Mouse (Mus musculus) heart, postnatal 4 days (tissue): Measurements from ENCODE around the gene Amigo3. TPM values are rescaled to one million over a fixed set of nuclear protein-coding genes. Genes with fewer than 3 reads are reported as not detected.

Experiments used
- DNase-seq: peaks from one replicate; pipeline ENCODE4 v3.0.0; 2021
- total RNA-seq, 2 experiments: library from RNA; stranded (reverse); gene quantifications; 2 replicates each; pipeline ENCODE4 v1.2.3; 2021

The Amigo3 gene
- total RNA-seq, 2 experiments from 2014 or later: 2.3 to 2.6 TPM

GRCm38 (mm10) chr9:108052411-108052810 lies 548 bp upstream of the Amigo3 start:
- DNase-seq: no peak

- DNase-seq: no peak
These were observed 786 bp downstream of the Amigo3 start for GRCm38 (mm10) chr9:108053665-108054225.

- DNase-seq: no peak
These were observed 1.5 kb downstream of the Amigo3 start for GRCm38 (mm10) chr9:108054331-108055040.

GRCm38 (mm10) chr9:108055061-108055460 lies 2.1 kb downstream of the Amigo3 start:
- no peak for DNase-seq

DNA sequence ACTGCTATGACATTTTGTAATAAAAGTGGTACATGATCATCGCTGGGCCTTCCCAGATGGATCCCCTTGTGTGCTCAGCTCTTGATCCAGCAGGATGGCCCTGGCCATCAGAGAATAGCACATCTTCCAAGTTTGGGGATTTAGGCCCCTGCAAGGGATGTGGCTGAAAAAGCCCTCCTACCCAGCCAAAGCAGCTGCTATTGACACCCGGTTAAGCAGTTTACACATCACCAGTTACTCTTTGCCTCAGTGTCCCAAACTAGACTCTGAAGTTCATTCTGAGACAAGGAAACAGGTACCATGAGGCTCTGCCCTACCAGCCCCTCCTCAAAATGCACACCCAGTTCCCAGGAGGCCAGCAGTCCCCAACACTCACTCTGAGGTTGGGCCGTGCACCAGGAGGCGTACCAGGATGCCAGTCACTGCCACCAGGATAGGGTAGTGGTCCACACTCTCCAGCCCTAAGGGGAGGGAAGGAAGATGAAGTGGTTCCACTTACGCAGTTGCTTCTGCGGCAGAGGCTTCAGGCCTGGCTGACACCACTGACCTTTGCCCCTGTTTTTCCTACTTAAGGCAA lies 2.8 kb downstream of the Amigo3 start:
- DNase-seq: no peak

DNA sequence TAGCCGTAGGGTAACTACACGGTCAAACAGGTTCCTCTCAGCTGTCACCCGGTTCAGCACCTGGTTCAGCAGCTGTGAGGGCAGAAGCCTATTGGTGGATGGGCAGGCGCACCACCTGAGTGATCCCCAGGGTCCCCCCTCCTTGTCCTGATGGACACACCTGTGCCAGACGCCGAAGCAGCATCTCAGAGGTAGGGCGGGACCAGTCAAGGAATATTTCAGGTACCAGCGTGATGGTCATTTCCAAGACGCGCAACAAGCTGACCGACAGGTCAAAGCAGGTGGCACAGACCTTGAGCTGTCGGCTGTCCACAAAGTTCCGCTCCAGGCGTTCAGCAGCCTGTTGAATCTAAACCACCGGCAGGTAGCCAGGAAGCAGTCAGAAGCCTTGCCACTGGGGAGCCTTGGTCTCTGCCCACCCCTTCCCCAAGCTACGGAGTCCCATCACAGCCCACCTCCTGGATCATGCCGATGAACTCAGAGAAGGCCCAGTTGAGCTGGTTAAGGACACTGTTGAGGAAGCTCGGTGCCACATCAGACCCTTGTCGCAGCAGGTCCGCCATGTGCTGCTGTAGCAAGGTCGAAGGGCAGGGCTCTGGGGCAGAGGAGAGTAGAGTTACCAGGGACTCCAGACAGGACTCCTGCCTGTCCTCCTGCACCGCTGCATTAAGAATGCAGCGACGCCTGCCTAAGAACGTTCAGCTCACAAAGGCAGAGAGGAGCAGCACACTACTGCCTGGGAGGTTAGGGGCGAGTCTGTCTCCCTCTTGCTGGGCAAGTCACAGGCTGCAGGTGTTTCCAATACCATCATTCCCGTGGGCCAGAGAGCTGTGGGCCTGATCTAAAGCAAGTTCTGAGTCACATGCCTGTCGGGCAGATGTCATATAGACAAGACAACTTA lies 3.7 kb downstream of the Amigo3 start:
- DNase-seq: no peak

GRCm38 (mm10) chr9:108057262-108057562 lies 4.3 kb downstream of the Amigo3 start:
- peak; percentile 61 for DNase-seq

- DNase-seq: no peak
These were observed 5.3 kb downstream of the Amigo3 start for GRCm38 (mm10) chr9:108058291-108058690.

GRCm38 (mm10) chr9:108062142-108062541 lies 9.2 kb downstream of the Amigo3 start:
- DNase-seq: no peak

GRCm38 (mm10) chr9:108063361-108063760 lies 10.4 kb downstream of the Amigo3 start:
- DNase-seq: no peak

DNA sequence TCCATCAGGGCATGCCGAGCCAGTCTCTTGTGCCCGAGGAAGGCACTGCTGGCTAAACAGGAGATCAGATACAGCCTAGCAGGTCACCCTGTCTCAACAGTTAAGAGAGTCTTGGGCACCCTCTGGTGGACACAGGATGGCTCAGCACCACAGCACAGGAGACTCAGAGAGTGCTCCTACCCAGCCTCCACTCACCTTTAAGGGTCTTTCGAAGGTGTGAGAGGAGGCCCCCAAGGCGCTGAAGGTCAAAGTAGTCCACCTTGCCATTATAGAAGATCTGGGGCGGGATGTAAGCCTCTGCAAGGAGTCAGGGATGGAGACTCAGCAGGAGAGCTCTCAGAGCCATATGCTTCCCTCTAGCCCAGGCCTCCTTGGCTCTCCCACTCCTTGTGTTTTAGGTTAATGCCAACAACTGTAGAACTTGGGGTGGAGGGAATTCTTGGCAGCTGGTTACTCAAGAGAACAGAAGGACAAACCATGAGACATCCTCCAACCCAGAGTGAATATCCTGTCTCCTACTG lies 12.6 kb downstream of the Amigo3 start:
- DNase-seq: peak; percentile 73

DNA sequence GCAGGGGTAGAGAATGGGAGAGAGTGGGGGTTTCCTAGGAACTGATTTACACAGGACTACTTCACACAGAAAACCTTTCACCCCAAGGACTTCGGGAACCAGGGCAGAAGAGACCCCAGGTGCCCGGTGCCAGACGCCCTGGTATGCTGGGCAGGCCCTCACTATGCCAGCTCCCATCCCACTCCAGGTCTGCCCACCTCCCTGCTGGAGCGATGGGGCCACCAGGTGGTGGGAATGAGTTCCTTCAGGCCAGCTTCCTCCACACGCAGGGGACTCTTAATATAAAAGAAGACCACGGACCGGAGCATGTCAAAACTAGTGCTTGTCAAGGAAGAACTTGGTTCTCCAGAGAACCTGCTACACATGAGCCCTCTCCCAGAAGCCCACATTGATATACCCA lies 14.2 kb downstream of the Amigo3 start:
- no peak for DNase-seq

GRCm38 (mm10) chr9:108067900-108068299 lies 14.9 kb downstream of the Amigo3 start:
- DNase-seq: peak; percentile 92

- DNase-seq: no peak
These were observed 16.0 kb downstream of the Amigo3 start for GRCm38 (mm10) chr9:108069007-108069406.

- DNase-seq: no peak
These were observed 16.6 kb downstream of the Amigo3 start for GRCm38 (mm10) chr9:108069529-108069928.

DNA sequence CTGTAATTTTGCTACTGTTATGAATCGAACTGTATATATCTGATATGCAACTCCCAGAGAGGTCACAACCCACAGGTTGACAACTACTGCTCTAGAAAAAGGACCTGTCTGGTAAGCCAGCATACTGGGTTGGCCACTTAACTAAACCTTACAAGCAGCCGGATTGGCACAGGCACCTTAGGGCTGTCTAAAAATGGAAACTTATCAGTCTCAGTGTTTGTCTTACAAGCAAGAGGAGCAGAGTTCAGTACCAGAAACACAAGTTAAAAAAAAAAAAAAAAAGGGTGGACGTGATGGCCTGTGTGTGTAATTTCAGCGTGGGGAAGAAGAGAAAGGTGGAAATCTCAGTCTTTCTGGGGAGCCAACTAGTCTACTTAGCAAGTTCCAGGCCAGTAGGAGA lies 18.8 kb downstream of the Amigo3 start:
- DNase-seq: no peak

DNA sequence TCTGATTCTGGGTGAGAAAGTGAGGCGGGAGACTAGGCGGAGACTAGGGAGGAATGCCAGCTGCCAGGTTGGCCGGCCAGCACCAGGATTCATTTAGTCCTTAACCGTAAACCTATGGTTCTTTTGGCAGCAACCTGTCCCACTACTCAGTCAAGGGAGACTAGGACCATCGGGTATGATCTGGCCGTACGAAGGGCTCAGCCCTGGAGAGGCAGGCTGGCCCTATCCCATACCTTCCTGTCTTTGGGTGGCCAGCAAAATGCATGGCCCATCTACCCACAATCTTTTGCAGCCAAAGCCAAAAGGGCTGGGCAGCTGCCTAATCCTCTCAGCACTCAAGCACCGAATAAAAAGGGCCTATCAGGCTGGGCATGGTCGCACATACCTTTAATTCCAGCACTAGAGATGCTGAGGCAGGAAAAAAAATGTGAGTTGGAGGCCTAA lies 19.5 kb downstream of the Amigo3 start:
- DNase-seq: no peak

GRCm38 (mm10) chr9:108073141-108073930 lies 20.4 kb downstream of the Amigo3 start:
- no peak for DNase-seq

DNA sequence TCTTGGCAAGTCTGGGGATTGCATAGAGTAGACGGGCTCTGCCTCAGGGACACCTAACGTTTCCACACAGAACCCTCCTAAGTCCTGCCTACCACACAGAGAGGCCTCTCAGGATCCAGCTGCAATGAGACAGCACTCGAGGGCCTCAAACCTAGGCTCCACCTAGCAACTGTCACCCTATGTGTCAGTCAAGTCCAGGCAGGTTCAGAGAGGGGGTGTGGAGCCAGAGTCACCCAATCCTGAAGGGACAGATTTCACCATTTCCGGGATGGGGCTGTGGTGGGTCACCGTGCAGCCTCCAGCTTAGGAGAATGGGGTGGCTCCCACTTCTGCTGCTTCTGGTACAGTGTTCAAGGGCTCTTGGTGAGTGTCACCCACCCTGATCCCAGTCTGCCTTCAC lies 27.2 kb downstream of the Amigo3 start, which contains the start of gene Mst1:
Mst1 (plus strand) TSS at position 269 of the 400 bp plus-strand sequence.
- no peak for DNase-seq

DNA sequence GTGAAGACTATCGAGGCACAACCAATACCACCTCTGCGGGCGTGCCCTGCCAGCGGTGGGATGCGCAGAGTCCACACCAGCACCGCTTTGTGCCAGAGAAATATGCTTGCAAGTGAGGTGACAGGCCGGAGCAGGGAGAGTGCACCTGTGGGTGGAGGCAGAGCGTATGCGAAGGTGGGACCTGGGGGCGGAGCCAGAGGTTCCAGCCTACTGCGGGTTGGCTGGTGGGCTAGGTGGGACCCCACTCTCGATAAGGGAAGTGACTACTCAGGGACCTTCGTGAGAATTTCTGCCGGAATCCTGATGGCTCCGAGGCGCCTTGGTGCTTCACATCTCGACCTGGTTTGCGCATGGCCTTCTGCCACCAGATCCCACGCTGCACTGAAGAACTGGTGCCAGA lies 29.6 kb downstream of the Amigo3 start:
- no peak for DNase-seq

GRCm38 (mm10) chr9:108082988-108083431 lies 30.1 kb downstream of the Amigo3 start, which contains the start of gene Rnf123:
TSS of gene Rnf123 (minus strand) at chr9:108083346.
- no peak for DNase-seq

DNA sequence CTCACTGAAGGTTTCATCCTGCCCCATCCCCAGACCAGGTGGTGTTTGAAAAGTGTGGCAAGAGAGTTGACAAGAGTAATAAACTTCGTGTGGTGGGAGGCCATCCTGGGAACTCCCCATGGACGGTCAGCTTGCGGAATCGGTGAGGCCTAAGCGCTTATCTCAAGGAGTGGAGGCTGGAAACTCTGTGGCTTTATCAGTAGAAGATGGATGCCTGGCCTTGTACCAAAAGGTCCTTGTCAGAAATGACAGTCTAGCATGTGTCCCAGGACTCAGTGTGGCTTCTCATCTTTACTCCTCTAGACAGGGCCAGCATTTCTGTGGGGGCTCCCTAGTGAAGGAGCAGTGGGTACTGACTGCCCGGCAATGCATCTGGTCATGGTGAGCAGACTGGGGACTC lies 30.6 kb downstream of the Amigo3 start:
- DNase-seq: no peak
